Mouse (Mus musculus): ENCODE data around the gene Olfr896-ps1. TPM values are rescaled to one million over a fixed set of nuclear protein-coding genes. Genes with fewer than 3 reads are reported as not detected.

The Olfr896-ps1 gene
- polyA plus RNA-seq (2012; rRNA removed): not detected in 2 replicates

- H3K4me3 ChIP-seq (ENCODE audit: insufficient read depth, low read depth, low read length): no peak within 1 kb of the TSS
- 85% methylated on average over 1 of the region's 1 CpGs for WGBS
Measured at GRCm38 (mm10) chr9:38290807-38291206, at the start of gene Olfr896-ps1. TSS of gene Olfr896-ps1 (plus strand) at chr9:38291107.

GRCm38 (mm10) chr9:38252474-38252873, 38.4 kb upstream of the Olfr896-ps1 start, which contains the start of gene Olfr143:
TSS of gene Olfr143 (plus strand) at chr9:38252774.
- H3K4me3 ChIP-seq (ENCODE audit: insufficient read depth, low read depth, low read length): no peak within 1 kb of the TSS
- no peak for DNase-seq
- H3K27ac ChIP-seq (ENCODE audit: insufficient read depth, low read depth, low read length): no peak within 1 kb of the TSS
- no peaks in the 10 kb centered on the region for H3K36me3 ChIP-seq (ENCODE audit: control insufficient read depth, insufficient read depth, low read length)
- TF ChIP-seq POLR2A (IDR thresholded peaks at IDR 0.05; ENCODE audit: low read depth, low read length) (no peak), CTCF (conservative IDR thresholded peaks at IDR 0.05; ENCODE audit: insufficient read depth, insufficient read length, low read depth, low read length) (no peak)
- no peaks in the 10 kb centered on the region for H3K27me3 ChIP-seq (replicated peaks; ENCODE audit: control insufficient read depth, insufficient read depth, low read length)
- H3K4me1 ChIP-seq (ENCODE audit: control insufficient read depth, insufficient read depth, low read length): no peaks in the 10 kb centered on the region

More at GRCm38 (mm10) chr9:38290807-38291206, at the start of gene Olfr896-ps1:
- H3K27ac ChIP-seq (ENCODE audit: insufficient read depth, low read depth, low read length): no peak within 1 kb of the TSS
- no peak for DNase-seq
- H3K36me3 ChIP-seq (ENCODE audit: control insufficient read depth, insufficient read depth, low read length): no peaks in the 10 kb centered on the region
- no peaks in the 10 kb centered on the region for H3K4me1 ChIP-seq (ENCODE audit: control insufficient read depth, insufficient read depth, low read length)
- no peaks in the 10 kb centered on the region for H3K27me3 ChIP-seq (replicated peaks; ENCODE audit: control insufficient read depth, insufficient read depth, low read length)
- TF ChIP-seq CTCF (conservative IDR thresholded peaks at IDR 0.05; ENCODE audit: insufficient read depth, insufficient read length, low read depth, low read length) (no peak), POLR2A (IDR thresholded peaks at IDR 0.05; ENCODE audit: low read depth, low read length) (no peak)

GRCm38 (mm10) chr9:38267551-38267950, 23.4 kb upstream of the Olfr896-ps1 start, which contains the start of gene Olfr895:
TSS of gene Olfr895 (plus strand) at chr9:38267851.
- Histone ChIP-seq H3K27me3 (replicated peaks; ENCODE audit: control insufficient read depth, insufficient read depth, low read length) (no peaks in the 10 kb centered on the region), H3K27ac (ENCODE audit: insufficient read depth, low read depth, low read length) (no peak within 1 kb of the TSS), H3K4me3 (ENCODE audit: insufficient read depth, low read depth, low read length) (no peak within 1 kb of the TSS), H3K36me3 (ENCODE audit: control insufficient read depth, insufficient read depth, low read length) (no peaks in the 10 kb centered on the region), H3K4me1 (ENCODE audit: control insufficient read depth, insufficient read depth, low read length) (no peaks in the 10 kb centered on the region)
- TF ChIP-seq POLR2A (IDR thresholded peaks at IDR 0.05; ENCODE audit: low read depth, low read length) (no peak), CTCF (conservative IDR thresholded peaks at IDR 0.05; ENCODE audit: insufficient read depth, insufficient read length, low read depth, low read length) (no peak)
- DNase-seq: no peak

- TF ChIP-seq CTCF (conservative IDR thresholded peaks at IDR 0.05; ENCODE audit: insufficient read depth, insufficient read length, low read depth, low read length): no peak
- TF ChIP-seq POLR2A (IDR thresholded peaks at IDR 0.05; ENCODE audit: low read depth, low read length): no peak
- DNase-seq: no peak
- Histone ChIP-seq H3K27me3 (replicated peaks; ENCODE audit: control insufficient read depth, insufficient read depth, low read length) (no peaks in the 10 kb centered on the region), H3K27ac (ENCODE audit: insufficient read depth, low read depth, low read length) (no peak within 1 kb of the TSS), H3K4me3 (ENCODE audit: insufficient read depth, low read depth, low read length) (no peak within 1 kb of the TSS), H3K4me1 (ENCODE audit: control insufficient read depth, insufficient read depth, low read length) (no peaks in the 10 kb centered on the region), H3K36me3 (ENCODE audit: control insufficient read depth, insufficient read depth, low read length) (no peaks in the 10 kb centered on the region)
- WGBS: 70% methylated on average over 3 of the region's 3 CpGs
Measured at GRCm38 (mm10) chr9:38328760-38329159, 37.9 kb downstream of the Olfr896-ps1 start, which contains the start of gene Olfr25. TSS of gene Olfr25 (plus strand) at chr9:38329060.

Other genes starting within 250 kb of the Olfr896-ps1 start
- gene Olfr884, start 244.6 kb upstream of the Olfr896-ps1 start, polyA plus RNA-seq (2012; rRNA removed): not detected in 2 replicates
- gene Olfr885, start 229.8 kb upstream of the Olfr896-ps1 start, polyA plus RNA-seq (2012; rRNA removed): not detected in 2 replicates
- gene Olfr887, start 207.0 kb upstream of the Olfr896-ps1 start, polyA plus RNA-seq (2012; rRNA removed): not detected in 2 replicates
- gene Olfr888, start 183.0 kb upstream of the Olfr896-ps1 start, polyA plus RNA-seq (2012; rRNA removed): not detected in 2 replicates
- gene Olfr889, start 175.9 kb upstream of the Olfr896-ps1 start, polyA plus RNA-seq (2012; rRNA removed): not detected in 2 replicates
- not detected in 2 replicates for gene Olfr890, start 148.6 kb upstream of the Olfr896-ps1 start, polyA plus RNA-seq (2012; rRNA removed)
- gene Olfr891, start 110.3 kb upstream of the Olfr896-ps1 start, polyA plus RNA-seq (2012; rRNA removed): not detected in 2 replicates
- gene Olfr893, start 82.7 kb upstream of the Olfr896-ps1 start, polyA plus RNA-seq (2012; rRNA removed): not detected in 2 replicates
- gene Olfr894, start 73.1 kb upstream of the Olfr896-ps1 start, polyA plus RNA-seq (2012; rRNA removed): not detected in 2 replicates
- gene Olfr143, start 38.3 kb upstream of the Olfr896-ps1 start, polyA plus RNA-seq (2012; rRNA removed): not detected in 2 replicates
- gene Olfr895, start 23.3 kb upstream of the Olfr896-ps1 start, polyA plus RNA-seq (2012; rRNA removed): not detected in 2 replicates
- not detected in 2 replicates for gene Olfr25, start 38.0 kb downstream of the Olfr896-ps1 start, polyA plus RNA-seq (2012; rRNA removed)
- not detected in 2 replicates for gene Olfr898, start 57.3 kb downstream of the Olfr896-ps1 start, polyA plus RNA-seq (2012; rRNA removed)
- not detected in 2 replicates for gene Olfr250, start 75.8 kb downstream of the Olfr896-ps1 start, polyA plus RNA-seq (2012; rRNA removed)
- gene Olfr251, start 86.0 kb downstream of the Olfr896-ps1 start, polyA plus RNA-seq (2012; rRNA removed): not detected in 2 replicates
- not detected in 2 replicates for gene Olfr147, start 110.6 kb downstream of the Olfr896-ps1 start, polyA plus RNA-seq (2012; rRNA removed)
- not detected in 2 replicates for gene Olfr901, start 138.3 kb downstream of the Olfr896-ps1 start, polyA plus RNA-seq (2012; rRNA removed)
- gene Olfr902, start 156.5 kb downstream of the Olfr896-ps1 start, polyA plus RNA-seq (2012; rRNA removed): not detected in 2 replicates
- gene Olfr904, start 172.0 kb downstream of the Olfr896-ps1 start, polyA plus RNA-seq (2012; rRNA removed): not detected in 2 replicates
- not detected in 2 replicates for gene Olfr905, start 180.0 kb downstream of the Olfr896-ps1 start, polyA plus RNA-seq (2012; rRNA removed)
- gene Olfr906, start 196.0 kb downstream of the Olfr896-ps1 start, polyA plus RNA-seq (2012; rRNA removed): not detected in 2 replicates
- gene Olfr907, start 204.7 kb downstream of the Olfr896-ps1 start, polyA plus RNA-seq (2012; rRNA removed): not detected in 2 replicates
- not detected in 2 replicates for gene Olfr911-ps1, start 230.5 kb downstream of the Olfr896-ps1 start, polyA plus RNA-seq (2012; rRNA removed)
- gene Olfr910, start 246.7 kb downstream of the Olfr896-ps1 start, polyA plus RNA-seq (2012; rRNA removed): not detected in 2 replicates

Measured in kidney, adult 2 months (tissue).